Mouse (Mus musculus) kidney, embryonic 16.5 days (tissue): ENCODE data around the gene Cd80. TPM values are rescaled to one million over a fixed set of nuclear protein-coding genes. Genes with fewer than 3 reads are reported as not detected.

Experiments
- ATAC-seq: fragments of 200-750 bp; cut with Nextera tagmentation; 2 replicates; pipeline ENCODE4 v1.8.0; 2017; ENCODE audit warnings: moderate TSS enrichment; ENCODE audit not compliant: low FRiP score, low TSS enrichment
- H3K27ac ChIP-seq: fragments of 300-500 bp; sonication (generic); 2 replicates; pipeline ENCODE4 v1.5.1; 2014; ENCODE audit warnings: low read length
- H3K27me3 ChIP-seq: fragments of 300-500 bp; sonication (generic); 2 replicates; pipeline ENCODE4 v1.6.1; 2014; ENCODE audit warnings: low read length, control low read depth, mixed read lengths; ENCODE audit not compliant: insufficient read depth
- H3K36me3 ChIP-seq: fragments of 300-500 bp; sonication (generic); 2 replicates; pipeline ENCODE4 v1.6.1; 2014; ENCODE audit warnings: low read length, control low read depth, mixed read lengths; ENCODE audit not compliant: insufficient read depth
- H3K4me1 ChIP-seq: fragments of 300-500 bp; sonication (generic); 2 replicates; pipeline ENCODE4 v1.6.1; 2014; ENCODE audit warnings: low read length, control low read depth, mixed read lengths; ENCODE audit not compliant: insufficient read depth
- H3K4me2 ChIP-seq: fragments of 300-500 bp; sonication (generic); replicated peaks from 2 replicates; pipeline ENCODE4 v1.6.1; 2014; ENCODE audit warnings: low read depth, low read length
- H3K4me3 ChIP-seq: fragments of 300-500 bp; sonication (generic); 2 replicates; pipeline ENCODE4 v1.5.1; 2014; ENCODE audit warnings: mild to moderate bottlenecking, low read length
- H3K9ac ChIP-seq: fragments of 300-500 bp; sonication (generic); replicated peaks from 2 replicates; pipeline ENCODE4 v1.6.1; 2014; ENCODE audit warnings: low read length
- H3K9me3 ChIP-seq: fragments of 300-500 bp; sonication (generic); 2 replicates; pipeline ENCODE4 v1.6.1; 2016; ENCODE audit warnings: low read length, control low read depth
- WGBS: fragments of 180-500 bp; shearing (Covaris S2); extraction: QIAGEN DNeasy Blood & Tissue Kit; methylation state at CpG from one replicate; pipeline ENCODE4 v1.1.7; 2014; 5-methylcytosine and 5-hydroxymethylcytosine counted together
- polyA plus RNA-seq: library from polyadenylated mRNA; unstranded; fragments of >200 nt; fragmentation: Nextera tagmentation; extraction: Ambion mirVana; gene quantifications from 2 replicates; pipeline ENCODE4 v1.2.1, GENCODE M21; 2015

Gene Cd80
- polyA plus RNA-seq, 1 experiment from 2014 or later: 0.32 TPM

GRCm38 (mm10) chr16:38506041-38506634, 50.8 kb downstream of the Cd80 start:
- Histone ChIP-seq H3K4me2 (no peak overlapping the region), H3K27me3 (no peaks in the 10 kb centered on the region), H3K4me3 (no peak overlapping the region), H3K4me1 (no peaks in the 10 kb centered on the region), H3K27ac (no peak overlapping the region), H3K9ac (no peak overlapping the region), H3K36me3 (peaks cover 32% of the 10 kb centered on the region), H3K9me3 (no peaks in the 10 kb centered on the region)
- peak; percentile 91 for ATAC-seq
- WGBS: 80% methylated on average over 4 of the region's 4 CpGs

GRCm38 (mm10) chr16:38510846-38511245, 55.5 kb downstream of the Cd80 start:
- H3K4me1 ChIP-seq: no peaks in the 10 kb centered on the region
- H3K9ac ChIP-seq: no peak overlapping the region
- no peak for ATAC-seq
- no peaks in the 10 kb centered on the region for H3K27me3 ChIP-seq
- peaks cover 29% of the 10 kb centered on the region for H3K36me3 ChIP-seq
- H3K27ac ChIP-seq: no peak overlapping the region
- no peak overlapping the region for H3K4me2 ChIP-seq
- WGBS: 89% methylated on average over 2 of the region's 2 CpGs
- no peak overlapping the region for H3K4me3 ChIP-seq
- no peaks in the 10 kb centered on the region for H3K9me3 ChIP-seq

- no peak for ATAC-seq
- H3K27ac ChIP-seq: no peak overlapping the region
- H3K27me3 ChIP-seq: no peaks in the 10 kb centered on the region
- WGBS: 94% methylated on average over 2 of the region's 2 CpGs
- H3K4me3 ChIP-seq: no peak overlapping the region
- H3K9me3 ChIP-seq: no peaks in the 10 kb centered on the region
- H3K9ac ChIP-seq: no peak overlapping the region
- H3K4me2 ChIP-seq: no peak overlapping the region
- peaks cover 21% of the 10 kb centered on the region; the same call in 1 of the 2 replicates for H3K36me3 ChIP-seq
- peaks cover 8% of the 10 kb centered on the region; the same call in 1 of the 2 replicates for H3K4me1 ChIP-seq
These were observed 63.8 kb downstream of the Cd80 start for GRCm38 (mm10) chr16:38519140-38519539.

- 28% methylated on average over 8 of the region's 8 CpGs for WGBS
- no peaks in the 10 kb centered on the region for H3K9me3 ChIP-seq
- peak overlapping the region; percentile 98 for H3K4me3 ChIP-seq
- peak overlapping the region; percentile 65 for H3K4me2 ChIP-seq
- H3K4me1 ChIP-seq: peaks cover 8% of the 10 kb centered on the region; the same call in 1 of the 2 replicates
- H3K27ac ChIP-seq: no peak overlapping the region
- peak overlapping the region; percentile 57 for H3K9ac ChIP-seq
- peaks cover 30% of the 10 kb centered on the region for H3K36me3 ChIP-seq
- no peaks in the 10 kb centered on the region for H3K27me3 ChIP-seq
- ATAC-seq: no peak
These were observed 66.0 kb downstream of the Cd80 start for GRCm38 (mm10) chr16:38521211-38521987.

GRCm38 (mm10) chr16:38522129-38523084, 67.0 kb downstream of the Cd80 start, which contains the start of gene Timmdc1:
Gene Timmdc1, minus strand, starts transcription at chr16:38522663.
- WGBS: under 1% methylated on average over 71 of the region's 73 CpGs
- H3K27ac ChIP-seq: peak within 1 kb of the TSS; percentile 98
- peak; percentile 100 for ATAC-seq

GRCm38 (mm10) chr16:38526264-38526663, 70.9 kb downstream of the Cd80 start:
- no peak overlapping the region for H3K4me2 ChIP-seq
- no peak for ATAC-seq
- H3K9me3 ChIP-seq: no peaks in the 10 kb centered on the region
- peaks cover 53% of the 10 kb centered on the region for H3K36me3 ChIP-seq
- H3K9ac ChIP-seq: no peak overlapping the region
- H3K27me3 ChIP-seq: no peaks in the 10 kb centered on the region
- 85% methylated on average over 6 of the region's 6 CpGs for WGBS
- peaks cover 8% of the 10 kb centered on the region; the same call in 1 of the 2 replicates for H3K4me1 ChIP-seq
- H3K4me3 ChIP-seq: no peak overlapping the region
- no peak overlapping the region for H3K27ac ChIP-seq

More at GRCm38 (mm10) chr16:38522129-38523084, 67.0 kb downstream of the Cd80 start, which contains the start of gene Timmdc1:
- Histone ChIP-seq H3K36me3 (peaks cover 32% of the 10 kb centered on the region), H3K27me3 (no peaks in the 10 kb centered on the region), H3K4me1 (peaks cover 8% of the 10 kb centered on the region; the same call in 1 of the 2 replicates), H3K9me3 (no peaks in the 10 kb centered on the region), H3K4me2 (peak within 1 kb of the TSS; percentile 65), H3K9ac (peak within 1 kb of the TSS; percentile 96), H3K4me3 (peak within 1 kb of the TSS; percentile 98)

- Histone ChIP-seq H3K9ac (no peak overlapping the region), H3K27ac (no peak overlapping the region), H3K4me3 (no peak overlapping the region), H3K36me3 (peaks cover 30% of the 10 kb centered on the region), H3K4me1 (no peaks in the 10 kb centered on the region), H3K4me2 (no peak overlapping the region), H3K27me3 (no peaks in the 10 kb centered on the region), H3K9me3 (no peaks in the 10 kb centered on the region)
- 56% methylated on average over 8 of the region's 8 CpGs for WGBS
- peak; percentile 42; the same call in 1 of the 2 replicates for ATAC-seq
These were observed 81.3 kb downstream of the Cd80 start for GRCm38 (mm10) chr16:38536544-38537146.

- H3K9ac ChIP-seq: no peak overlapping the region
- H3K9me3 ChIP-seq: no peaks in the 10 kb centered on the region
- H3K27me3 ChIP-seq: no peaks in the 10 kb centered on the region
- H3K4me1 ChIP-seq: no peaks in the 10 kb centered on the region
- no peak overlapping the region for H3K4me3 ChIP-seq
- H3K4me2 ChIP-seq: no peak overlapping the region
- peaks cover 33% of the 10 kb centered on the region for H3K36me3 ChIP-seq
- WGBS: 84% methylated on average over 13 of the region's 13 CpGs
- no peak for ATAC-seq
- no peak overlapping the region for H3K27ac ChIP-seq
These were observed 83.5 kb downstream of the Cd80 start for GRCm38 (mm10) chr16:38538716-38539380.
